ENCODE assay signal across 8 mouse cellular contexts in genomic region chr13:80963591-80963940, GRCm38 (mm10).
DNase-seq lines count a peak whose midpoint lies in the region; ATAC-seq and TF ChIP-seq lines count a peak whose summit lies in the region.

No protein-coding gene starts in this region.

- H3K9me3 ChIP-seq in heart, embryonic 10.5 days = no peaks in the 10 kb centered on the region
- no peaks in the 10 kb centered on the region for H3K9me3 ChIP-seq in limb, embryonic 13.5 days

- H3K27ac ChIP-seq in heart, embryonic 10.5 days = peak overlapping the region; percentile 88
- H3K27ac ChIP-seq in embryonic fibroblast, embryonic 13.5 days (ENCODE audit: insufficient read depth, low read length) = peak overlapping the region; percentile 96
- peak overlapping the region; percentile 61; the same call in 1 of the 2 replicates for H3K27ac ChIP-seq in limb, embryonic 13.5 days

- no peak overlapping the region for H3ac ChIP-seq in C2C12 (ENCODE audit: control insufficient read depth, insufficient read length, low read depth)

- H3K79me3 ChIP-seq in C2C12 (ENCODE audit: low read depth) = no peaks in the 10 kb centered on the region

- no peaks in the 10 kb centered on the region for H3K79me2 ChIP-seq in C2C12 (ENCODE audit: control insufficient read depth, insufficient read depth)

- no peak for DNase-seq in heart, embryonic 10.5 days (ENCODE audit: low spot score)
- DNase-seq in heart, adult 18-20 months = no peak
- no peak for DNase-seq in thymus, postnatal 25 days
- no peak for DNase-seq in lung, adult 2 months
- DNase-seq in frontal cortex, postnatal 36 days (ENCODE audit: low spot score in 2 of 2) = no peak

- no peak for ATAC-seq in limb, embryonic 13.5 days (ENCODE audit: low FRiP score, low read depth)

- peak overlapping the region; percentile 57; the same call in 1 of the 2 replicates for H3K4me3 ChIP-seq in heart, embryonic 10.5 days
- no peak overlapping the region for H3K4me3 ChIP-seq in C2C12 (ENCODE audit: insufficient read depth, poor library complexity, severe bottlenecking)
- no peak overlapping the region for H3K4me3 ChIP-seq in embryonic fibroblast, embryonic 13.5 days (ENCODE audit: insufficient read depth, low read length)
- H3K4me3 ChIP-seq in limb, embryonic 13.5 days = peak overlapping the region; percentile 52
- H3K4me3 ChIP-seq in lung, adult 2 months (replicated peaks; ENCODE audit: extremely low read depth, low read depth, low read length) = no peak overlapping the region

- H3K4me2 ChIP-seq in limb, embryonic 13.5 days (replicated peaks) = peak overlapping the region; percentile 80

- TF ChIP-seq POLR2A in embryonic fibroblast, embryonic 13.5 days (IDR thresholded peaks at IDR 0.05; ENCODE audit: low read depth, low read length) = no peak
- no peak for TF ChIP-seq POLR2A in lung, adult 2 months (IDR thresholded peaks at IDR 0.05; ENCODE audit: borderline replicate concordance, extremely low read depth, low read depth, low read length)

- peaks cover 10% of the 10 kb centered on the region; the same call in 1 of the 2 replicates for H3K4me1 ChIP-seq in heart, embryonic 10.5 days
- peaks cover 13% of the 10 kb centered on the region for H3K4me1 ChIP-seq in embryonic fibroblast, embryonic 13.5 days (ENCODE audit: control insufficient read depth, insufficient read depth, low read length)
- H3K4me1 ChIP-seq in limb, embryonic 13.5 days = peaks cover 10% of the 10 kb centered on the region
- H3K4me1 ChIP-seq in lung, adult 2 months (ENCODE audit: control insufficient read depth, insufficient read depth, low read length) = peaks cover 4% of the 10 kb centered on the region

- no peaks in the 10 kb centered on the region for H3K27me3 ChIP-seq in heart, embryonic 10.5 days (ENCODE audit: insufficient read depth, poor library complexity, severe bottlenecking)
- no peaks in the 10 kb centered on the region for H3K27me3 ChIP-seq in C2C12 (ENCODE audit: control insufficient read depth, insufficient read depth, insufficient read length)
- no peaks in the 10 kb centered on the region for H3K27me3 ChIP-seq in limb, embryonic 13.5 days

- no peak for TF ChIP-seq CTCF in C2C12 (IDR thresholded peaks at IDR 0.05; ENCODE audit: control insufficient read depth, insufficient read depth, insufficient read length)
- no peak for TF ChIP-seq CTCF in embryonic fibroblast, embryonic 13.5 days (IDR thresholded peaks at IDR 0.05; ENCODE audit: borderline replicate concordance, insufficient read depth, low read length)
- TF ChIP-seq CTCF in lung, adult 2 months (IDR thresholded peaks at IDR 0.05; ENCODE audit: insufficient read depth, low read length) = no peak

- no peaks in the 10 kb centered on the region for H3K36me3 ChIP-seq in heart, embryonic 10.5 days
- no peaks in the 10 kb centered on the region for H3K36me3 ChIP-seq in C2C12 (ENCODE audit: control insufficient read depth, insufficient read depth)
- H3K36me3 ChIP-seq in limb, embryonic 13.5 days = no peaks in the 10 kb centered on the region

- 64% methylated on average over 11 of the region's 11 CpGs for WGBS in heart, embryonic 10.5 days
- WGBS in limb, embryonic 13.5 days = 70% methylated on average over 11 of the region's 11 CpGs
- WGBS in lung, adult 2 months = 75% methylated on average over 11 of the region's 11 CpGs

- peak overlapping the region; percentile 71 for H3K9ac ChIP-seq in limb, embryonic 13.5 days

TF ChIP-seq in C2C12, 6 proteins besides CTCF, POLR2A, EP300 and RAD21:
- peak; percentile 44 for TF ChIP-seq USF1 (IDR thresholded peaks at IDR 0.05; ENCODE audit: low read depth)
- TF ChIP-seq MYOD1 (IDR thresholded peaks at IDR 0.05; ENCODE audit: control insufficient read depth, insufficient read length, low read depth) = no peak
- no peak for TF ChIP-seq CEBPB (IDR thresholded peaks at IDR 0.05; ENCODE audit: low read depth)

Comparison
In these comparisons a context has a peak if more than half of its experiments do, and no peak if none do; other contexts are left out.
1. H3K4me3 ChIP-seq: peak in heart, embryonic 10.5 days (single experiment) and limb, embryonic 13.5 days (single experiment); none in C2C12 (single experiment), embryonic fibroblast, embryonic 13.5 days (single experiment) and lung, adult 2 months (single experiment).
2. Peak in every context shown above with its lines, with median percentiles within 50 percentile points of each other: H3K27ac ChIP-seq.